Mouse (Mus musculus) cerebellum, postnatal 10 days (tissue): ENCODE data around the gene Zfp11.

ENCODE experiments used
- DNase-seq, 2 experiments: peaks; one replicate each; pipeline ENCODE4 v3.0.0; 2021; ENCODE audit warnings: mixed read lengths in 2 of 2

Zfp11 gene

DNA sequence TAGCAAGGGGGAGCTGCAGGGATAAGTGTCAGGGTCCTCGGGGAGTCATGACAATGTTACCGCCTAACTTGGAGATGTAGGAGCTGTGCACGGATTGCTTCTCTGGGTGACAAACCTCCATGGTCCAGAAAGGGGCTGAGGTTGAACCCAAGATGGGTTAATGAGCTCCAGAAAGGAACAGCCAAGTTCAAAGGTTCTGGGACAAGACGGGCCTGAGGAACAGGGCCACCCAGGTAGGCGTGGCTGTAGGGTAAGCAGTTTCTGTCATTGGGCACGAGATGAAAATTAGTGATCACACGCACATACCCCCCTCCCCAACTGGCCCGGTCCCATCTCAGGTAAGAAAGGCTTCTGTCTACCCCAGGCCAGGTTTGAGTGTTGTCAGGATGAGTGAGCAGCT lies 62.4 kb downstream of the Zfp11 start:
- no peak for DNase-seq
